Mouse (Mus musculus): ENCODE results near the gene Ugt2b37. TPM values are rescaled to one million over a fixed set of nuclear protein-coding genes. Genes with fewer than 3 reads are reported as not detected.
"Not testable (repeated sequence)": the region's sequence is repeated elsewhere in the genome, so short reads cannot be mapped to it uniquely, and the experiment has no call there.

Gene Ugt2b37
- polyA plus RNA-seq (2014; fragmentation: Nextera tagmentation; extraction: Ambion mirVana), result not detected in 2 replicates

DNA sequence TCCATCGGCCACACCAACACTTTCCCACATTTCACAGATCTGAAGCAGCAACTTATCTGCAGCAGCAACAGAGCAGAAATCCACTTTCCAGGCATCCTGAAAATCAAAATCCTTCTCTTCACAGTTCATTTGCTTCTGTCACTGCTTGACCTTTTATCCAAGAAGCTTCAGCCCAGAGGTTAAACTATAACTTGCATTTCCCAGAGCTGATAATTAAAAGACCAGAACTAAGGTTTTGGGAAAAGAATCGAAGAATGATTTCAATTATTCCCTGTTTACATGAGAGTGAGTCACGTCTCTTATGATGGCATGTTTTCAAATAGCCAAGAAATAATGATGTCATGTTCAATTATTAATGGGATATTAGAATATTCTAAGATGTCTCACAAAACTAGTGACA lies at the start of gene Ugt2b37:
Gene Ugt2b37 (minus strand): TSS at position 129 of the 400 bp plus-strand sequence.
- WGBS, result 93% methylated on average over 3 of the region's 3 CpGs
- H3K4me3 ChIP-seq (ENCODE audit: low read depth, low read length); H3K9me3 ChIP-seq (ENCODE audit: control insufficient read depth, low read length); H3K27me3 ChIP-seq (ENCODE audit: control insufficient read depth, insufficient read depth, low read length); H3K27ac ChIP-seq (ENCODE audit: low read depth, low read length); ATAC-seq (ENCODE audit: low FRiP score); H3K4me1 ChIP-seq (replicated peaks; ENCODE audit: control insufficient read depth, insufficient read depth, low read length); H3K9ac ChIP-seq (ENCODE audit: low read depth, low read length); H3K36me3 ChIP-seq (ENCODE audit: control insufficient read depth, insufficient read depth, low read length); DNase-seq (ENCODE audit: low spot score); H3K4me2 ChIP-seq (replicated peaks; ENCODE audit: low read depth, low read length): not testable (repeated sequence)

GRCm38 (mm10) chr5:87286180-87286579 lies 31.6 kb upstream of the Ugt2b37 start:
- H3K9me3 ChIP-seq (ENCODE audit: control insufficient read depth, low read length); H3K4me1 ChIP-seq (replicated peaks; ENCODE audit: control insufficient read depth, insufficient read depth, low read length); H3K4me3 ChIP-seq (ENCODE audit: low read depth, low read length); H3K36me3 ChIP-seq (ENCODE audit: control insufficient read depth, insufficient read depth, low read length); ATAC-seq (ENCODE audit: low FRiP score); H3K27ac ChIP-seq (ENCODE audit: low read depth, low read length); H3K4me2 ChIP-seq (replicated peaks; ENCODE audit: low read depth, low read length); H3K9ac ChIP-seq (ENCODE audit: low read depth, low read length); DNase-seq (ENCODE audit: low spot score); H3K27me3 ChIP-seq (ENCODE audit: control insufficient read depth, insufficient read depth, low read length): not testable (repeated sequence)
- 87% methylated on average over 4 of the region's 4 CpGs for WGBS

GRCm38 (mm10) chr5:87275986-87276385 lies 21.4 kb upstream of the Ugt2b37 start:
- not testable (repeated sequence) for H3K9ac ChIP-seq (ENCODE audit: low read depth, low read length); H3K27ac ChIP-seq (ENCODE audit: low read depth, low read length); DNase-seq (ENCODE audit: low spot score); H3K4me1 ChIP-seq (replicated peaks; ENCODE audit: control insufficient read depth, insufficient read depth, low read length); H3K27me3 ChIP-seq (ENCODE audit: control insufficient read depth, insufficient read depth, low read length); H3K4me3 ChIP-seq (ENCODE audit: low read depth, low read length); H3K4me2 ChIP-seq (replicated peaks; ENCODE audit: low read depth, low read length); ATAC-seq (ENCODE audit: low FRiP score); H3K36me3 ChIP-seq (ENCODE audit: control insufficient read depth, insufficient read depth, low read length); H3K9me3 ChIP-seq (ENCODE audit: control insufficient read depth, low read length)
- WGBS, result 82% methylated on average over 4 of the region's 4 CpGs

DNA sequence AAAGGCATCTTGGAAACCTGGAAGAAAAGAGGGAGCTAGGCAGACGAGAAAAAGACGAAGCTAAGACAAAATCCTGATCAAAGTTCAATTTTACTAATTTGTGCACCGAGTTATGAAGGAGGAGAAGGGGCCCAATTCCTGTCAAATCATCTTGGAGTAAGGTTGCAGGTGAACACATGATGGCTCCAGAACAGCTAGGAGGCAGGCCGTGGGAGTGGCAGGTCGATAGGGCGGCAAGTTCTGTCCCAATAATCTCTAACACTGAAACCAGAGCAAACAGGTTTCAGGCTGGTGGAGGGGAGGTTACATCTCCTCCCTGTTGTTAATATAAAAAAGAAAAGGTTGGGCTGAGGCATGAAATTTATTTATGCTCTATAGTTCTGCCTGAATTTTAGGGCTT lies 21.0 kb upstream of the Ugt2b37 start:
- Histone ChIP-seq H3K9me3 (ENCODE audit: control insufficient read depth, low read length) (no peaks in the 10 kb centered on the region), H3K4me3 (ENCODE audit: low read depth, low read length) (no peak overlapping the region), H3K36me3 (ENCODE audit: control insufficient read depth, insufficient read depth, low read length) (no peaks in the 10 kb centered on the region), H3K27ac (ENCODE audit: low read depth, low read length) (no peak overlapping the region), H3K27me3 (ENCODE audit: control insufficient read depth, insufficient read depth, low read length) (no peaks in the 10 kb centered on the region), H3K4me2 (replicated peaks; ENCODE audit: low read depth, low read length) (no peak overlapping the region), H3K4me1 (replicated peaks; ENCODE audit: control insufficient read depth, insufficient read depth, low read length) (no peaks in the 10 kb centered on the region), H3K9ac (ENCODE audit: low read depth, low read length) (no peak overlapping the region)
- 92% methylated on average over 6 of the region's 6 CpGs for WGBS
- no peak for DNase-seq (ENCODE audit: low spot score)
- no peak for ATAC-seq (ENCODE audit: low FRiP score)

DNA sequence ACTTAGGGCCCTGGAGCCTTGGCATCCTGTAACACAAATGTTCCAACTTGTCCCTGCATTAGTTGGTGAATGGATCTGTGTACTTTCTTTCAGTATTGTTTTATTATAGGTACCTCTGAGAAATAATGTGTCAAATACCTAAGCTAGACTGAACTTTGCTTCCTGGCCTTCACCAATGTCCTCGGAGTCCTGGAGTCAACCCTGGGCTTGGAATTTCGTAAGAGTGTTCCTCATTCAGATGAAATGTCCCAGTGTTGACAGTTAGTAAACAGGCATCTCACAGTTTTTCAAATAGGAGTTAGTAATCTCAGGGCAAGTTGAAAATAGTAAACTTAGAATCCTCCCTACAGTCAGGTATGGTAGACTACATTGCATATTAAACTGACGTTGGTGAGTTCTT lies 1.2 kb upstream of the Ugt2b37 start:
- H3K4me3 ChIP-seq (ENCODE audit: low read depth, low read length), result no peak overlapping the region

GRCm38 (mm10) chr5:87242140-87242539 lies 12.5 kb downstream of the Ugt2b37 start:
- not testable (repeated sequence) for H3K4me1 ChIP-seq (replicated peaks; ENCODE audit: control insufficient read depth, insufficient read depth, low read length); H3K9me3 ChIP-seq (ENCODE audit: control insufficient read depth, low read length); H3K4me2 ChIP-seq (replicated peaks; ENCODE audit: low read depth, low read length); H3K36me3 ChIP-seq (ENCODE audit: control insufficient read depth, insufficient read depth, low read length); H3K9ac ChIP-seq (ENCODE audit: low read depth, low read length); H3K4me3 ChIP-seq (ENCODE audit: low read depth, low read length); H3K27ac ChIP-seq (ENCODE audit: low read depth, low read length); DNase-seq (ENCODE audit: low spot score); H3K27me3 ChIP-seq (ENCODE audit: control insufficient read depth, insufficient read depth, low read length)
- ATAC-seq (ENCODE audit: low FRiP score), result peak; percentile 83

More for the DNA sequence above, 1.2 kb upstream of the Ugt2b37 start:
- Histone ChIP-seq H3K27me3 (ENCODE audit: control insufficient read depth, insufficient read depth, low read length) (no peaks in the 10 kb centered on the region), H3K4me2 (replicated peaks; ENCODE audit: low read depth, low read length) (no peak overlapping the region), H3K9me3 (ENCODE audit: control insufficient read depth, low read length) (no peaks in the 10 kb centered on the region), H3K4me1 (replicated peaks; ENCODE audit: control insufficient read depth, insufficient read depth, low read length) (no peaks in the 10 kb centered on the region), H3K36me3 (ENCODE audit: control insufficient read depth, insufficient read depth, low read length) (no peaks in the 10 kb centered on the region), H3K9ac (ENCODE audit: low read depth, low read length) (no peak overlapping the region), H3K27ac (ENCODE audit: low read depth, low read length) (no peak overlapping the region)
- WGBS, result 85% methylated on average over 3 of the region's 3 CpGs
- no peak for ATAC-seq (ENCODE audit: low FRiP score)
- no peak for DNase-seq (ENCODE audit: low spot score)

DNA sequence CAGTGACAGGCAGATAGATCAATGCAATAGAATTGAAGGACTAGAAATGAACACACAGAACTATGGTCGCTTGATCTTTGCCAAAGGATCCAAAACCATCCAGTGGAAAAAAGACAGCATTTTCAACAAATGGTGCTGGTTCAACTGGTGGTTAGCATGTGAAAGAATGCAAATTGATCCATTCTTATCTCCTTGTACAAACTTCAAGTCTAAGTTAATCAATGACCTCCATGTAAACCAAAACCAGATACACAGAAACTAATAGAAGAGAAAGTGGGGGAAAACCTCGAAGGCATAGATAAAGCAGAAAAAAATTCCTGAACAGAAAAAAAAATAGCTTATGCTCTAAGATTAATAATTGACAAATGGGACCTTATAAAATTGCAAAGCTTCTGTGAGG lies 58.2 kb downstream of the Ugt2b37 start:
- H3K9ac ChIP-seq (ENCODE audit: low read depth, low read length); H3K36me3 ChIP-seq (ENCODE audit: control insufficient read depth, insufficient read depth, low read length); H3K27ac ChIP-seq (ENCODE audit: low read depth, low read length); DNase-seq (ENCODE audit: low spot score); H3K27me3 ChIP-seq (ENCODE audit: control insufficient read depth, insufficient read depth, low read length); H3K4me3 ChIP-seq (ENCODE audit: low read depth, low read length); H3K9me3 ChIP-seq (ENCODE audit: control insufficient read depth, low read length); H3K4me2 ChIP-seq (replicated peaks; ENCODE audit: low read depth, low read length); H3K4me1 ChIP-seq (replicated peaks; ENCODE audit: control insufficient read depth, insufficient read depth, low read length); ATAC-seq (ENCODE audit: low FRiP score): not testable (repeated sequence)
- WGBS, result 80% methylated on average over 2 of the region's 2 CpGs

Other genes starting within 250 kb of the Ugt2b37 start
- gene Ugt2b36, start 162.2 kb downstream of the Ugt2b37 start, polyA plus RNA-seq (2014; fragmentation: Nextera tagmentation; extraction: Ambion mirVana), result not detected in 2 replicates
- not detected in 2 replicates for gene Ugt2b5, start 114.5 kb downstream of the Ugt2b37 start, polyA plus RNA-seq (2014; fragmentation: Nextera tagmentation; extraction: Ambion mirVana)
- not detected in 2 replicates for gene Ugt2a3, start 82.4 kb upstream of the Ugt2b37 start, polyA plus RNA-seq (2014; fragmentation: Nextera tagmentation; extraction: Ambion mirVana)
- gene Ugt2b38, start 169.4 kb upstream of the Ugt2b37 start, polyA plus RNA-seq (2014; fragmentation: Nextera tagmentation; extraction: Ambion mirVana), result not detected in 2 replicates
- gene Ugt2a2, start 227.5 kb upstream of the Ugt2b37 start, polyA plus RNA-seq (2014; fragmentation: Nextera tagmentation; extraction: Ambion mirVana), result not detected in 2 replicates
- not detected in 2 replicates for gene Gm43638, start 232.0 kb upstream of the Ugt2b37 start, polyA plus RNA-seq (2014; fragmentation: Nextera tagmentation; extraction: Ambion mirVana)
- gene Ugt2a1, start 236.1 kb upstream of the Ugt2b37 start, polyA plus RNA-seq (2014; fragmentation: Nextera tagmentation; extraction: Ambion mirVana), result not detected in 2 replicates